In genomic region chr7:19002848-19003498, GRCm38 (mm10) we compare ENCODE assay signal across 8 mouse cellular contexts. TPM values are rescaled to one million over a fixed set of nuclear protein-coding genes. Genes with fewer than 3 reads are reported as not detected.
DNase-seq lines count a peak whose midpoint lies in the region; ATAC-seq and TF ChIP-seq lines count a peak whose summit lies in the region.

No protein-coding gene starts in this region.

- H3K4me2 ChIP-seq in forebrain, postnatal 0 days (ENCODE audit: low read depth): peak overlapping the region; percentile 71
- H3K4me2 ChIP-seq in lung, embryonic 15.5 days: peak overlapping the region; percentile 94

- H3K36me3 ChIP-seq in forebrain, postnatal 0 days (ENCODE audit: insufficient read depth): peaks cover 17% of the 10 kb centered on the region
- peaks cover 23% of the 10 kb centered on the region for H3K36me3 ChIP-seq in lung, embryonic 15.5 days

- peak; percentile 71 for ATAC-seq in forebrain, postnatal 0 days
- peak; percentile 41; the same call in 1 of the 2 replicates for ATAC-seq in lung, embryonic 15.5 days (ENCODE audit: borderline replicate concordance, extremely low read depth, low FRiP score, low TSS enrichment)

- no peaks in the 10 kb centered on the region for H3K9me3 ChIP-seq in forebrain, postnatal 0 days (ENCODE audit: low read length)
- no peaks in the 10 kb centered on the region for H3K9me3 ChIP-seq in lung, embryonic 15.5 days

- peak; percentile 93 for DNase-seq in NIH3T3 (ENCODE audit: low read depth)
- DNase-seq in cerebellum, adult 2 months: peak; percentile 80 to 89
- peak; percentile 92 for DNase-seq in forebrain, postnatal 0 days
- DNase-seq in heart, postnatal 36 days: peak; percentile 75 to 82
- peak; percentile 76 to 87 for DNase-seq in layer of hippocampus, adult 2 months (ENCODE audit: low spot score in 2 of 2)
- peak; percentile 48 for DNase-seq in ovary, postnatal 10 days (ENCODE audit: low spot score)
- DNase-seq in thymus, postnatal 25 days: peak; percentile 75

- H3K27me3 ChIP-seq in cerebellum, adult 2 months (ENCODE audit: control insufficient read depth, insufficient read depth, low read length): no peaks in the 10 kb centered on the region
- no peaks in the 10 kb centered on the region for H3K27me3 ChIP-seq in forebrain, postnatal 0 days (ENCODE audit: insufficient read depth, low read length)
- no peaks in the 10 kb centered on the region for H3K27me3 ChIP-seq in lung, embryonic 15.5 days

- intact Hi-C loops in heart, postnatal 36 days (cut with DNase I): loop anchor here (10.0 kb wide), 1 partner anchor 108 kb away; no protein-coding TSS in a partner anchor

- no peak for TF ChIP-seq POLR2A in cerebellum, adult 2 months (IDR thresholded peaks at IDR 0.05; ENCODE audit: borderline replicate concordance, insufficient read depth, low read length)

- TF ChIP-seq CTCF in cerebellum, adult 2 months (IDR thresholded peaks at IDR 0.05; ENCODE audit: borderline replicate concordance, insufficient read depth, low read depth, low read length): no peak
- TF ChIP-seq CTCF in forebrain, postnatal 0 days (IDR thresholded peaks at IDR 0.05; ENCODE audit: low read depth): no peak
- TF ChIP-seq CTCF in layer of hippocampus, adult 2 months (conservative IDR thresholded peaks at IDR 0.05): no peak

- H3K9ac ChIP-seq in forebrain, postnatal 0 days: peak overlapping the region; percentile 65
- H3K9ac ChIP-seq in lung, embryonic 15.5 days: peak overlapping the region; percentile 59

- peak overlapping the region; percentile 79 for H3K4me3 ChIP-seq in cerebellum, adult 2 months (replicated peaks; ENCODE audit: insufficient read depth, low read depth, low read length)
- H3K4me3 ChIP-seq in forebrain, postnatal 0 days (ENCODE audit: low read depth, low read length): peak overlapping the region; percentile 43
- peak overlapping the region; percentile 55 for H3K4me3 ChIP-seq in layer of hippocampus, adult 2 months
- H3K4me3 ChIP-seq in lung, embryonic 15.5 days: peak overlapping the region; percentile 42

- peak overlapping the region; percentile 94 for H3K27ac ChIP-seq in cerebellum, adult 2 months (ENCODE audit: insufficient read depth, low read length)
- H3K27ac ChIP-seq in forebrain, postnatal 0 days (ENCODE audit: low read depth, low read length): peak overlapping the region; percentile 67
- peak overlapping the region; percentile 95 for H3K27ac ChIP-seq in layer of hippocampus, adult 2 months
- H3K27ac ChIP-seq in lung, embryonic 15.5 days: peak overlapping the region; percentile 80

- 2% methylated on average over 17 of the region's 17 CpGs for WGBS in cerebellum, adult 2 months
- WGBS in forebrain, postnatal 0 days: 2% methylated on average over 17 of the region's 17 CpGs
- whole genome bisulfite sequencing in lung, embryonic 15.5 days: 2% methylated on average over 17 of the region's 17 CpGs

- peaks cover 18% of the 10 kb centered on the region for H3K4me1 ChIP-seq in cerebellum, adult 2 months (ENCODE audit: control insufficient read depth, insufficient read depth, low read length)
- H3K4me1 ChIP-seq in forebrain, postnatal 0 days (ENCODE audit: insufficient read depth): peaks cover 20% of the 10 kb centered on the region
- peaks cover 56% of the 10 kb centered on the region for H3K4me1 ChIP-seq in lung, embryonic 15.5 days

RNA-seq across cellular contexts. Expression of gene Irf2bp1, which starts 0.9 kb away (rescaled TPM):
- 37.7 and 41.5 TPM in 2 replicates for polyA plus RNA-seq in cerebellum, adult 2 months (2012; rRNA removed)
- 101 and 129 TPM in 2 replicates for total RNA-seq in forebrain, postnatal 0 days (2014; rRNA removed)
- polyA plus RNA-seq in forebrain, postnatal 0 days (2015; fragmentation: Nextera tagmentation; extraction: Ambion mirVana): 27.0 and 27.2 TPM in 2 replicates
- total RNA-seq in heart, postnatal 36 days (2021): 10 to 100 TPM; 19.6 to 23.0 TPM
- total RNA-seq in layer of hippocampus, adult 2 months (2021): 10 to 100 TPM; 52.7 to 56.3 TPM
- 23.5 and 25.2 TPM in 2 replicates for polyA plus RNA-seq in lung, embryonic 15.5 days (2015; fragmentation: Nextera tagmentation; extraction: Ambion mirVana)

RNA-seq across cellular contexts. Expression of gene Mypop, which starts 11.9 kb away (rescaled TPM):
- 52.6 and 55.3 TPM in 2 replicates for polyA plus RNA-seq in cerebellum, adult 2 months (2012; rRNA removed)
- 12.3 and 13.9 TPM in 2 replicates for total RNA-seq in forebrain, postnatal 0 days (2014; rRNA removed)
- polyA plus RNA-seq in forebrain, postnatal 0 days (2015; fragmentation: Nextera tagmentation; extraction: Ambion mirVana): 3.8 and 4.3 TPM in 2 replicates
- 1 to 10 TPM; 3.4 to 4.3 TPM for total RNA-seq in heart, postnatal 36 days (2021)
- total RNA-seq in layer of hippocampus, adult 2 months (2021): 10 to 100 TPM; 44.0 to 46.4 TPM
- 3.0 and 3.6 TPM in 2 replicates for polyA plus RNA-seq in lung, embryonic 15.5 days (2015; fragmentation: Nextera tagmentation; extraction: Ambion mirVana)

RNA-seq across cellular contexts. Expression of gene Nanos2, which starts 15.8 kb away (rescaled TPM):
- polyA plus RNA-seq in cerebellum, adult 2 months (2012; rRNA removed): 2.0 and 2.7 TPM in 2 replicates
- 1.5 and 2.0 TPM in 2 replicates for total RNA-seq in forebrain, postnatal 0 days (2014; rRNA removed)
- polyA plus RNA-seq in forebrain, postnatal 0 days (2015; fragmentation: Nextera tagmentation; extraction: Ambion mirVana): 0.49 and 0.76 TPM in 2 replicates
- total RNA-seq in heart, postnatal 36 days (2021): not detected
- total RNA-seq in layer of hippocampus, adult 2 months (2021): under 1 TPM; 0.54 to 0.66 TPM
- not detected in 2 replicates for polyA plus RNA-seq in lung, embryonic 15.5 days (2015; fragmentation: Nextera tagmentation; extraction: Ambion mirVana)

RNA-seq across cellular contexts. Expression of gene Foxa3, which starts 20.4 kb away (rescaled TPM):
- not detected in 2 replicates for polyA plus RNA-seq in cerebellum, adult 2 months (2012; rRNA removed)
- total RNA-seq in forebrain, postnatal 0 days (2014; rRNA removed): not detected in 2 replicates
- not detected in 2 replicates for polyA plus RNA-seq in forebrain, postnatal 0 days (2015; fragmentation: Nextera tagmentation; extraction: Ambion mirVana)
- total RNA-seq in heart, postnatal 36 days (2021): not detected
- not detected for total RNA-seq in layer of hippocampus, adult 2 months (2021)
- 2.2 and 2.4 TPM in 2 replicates for polyA plus RNA-seq in lung, embryonic 15.5 days (2015; fragmentation: Nextera tagmentation; extraction: Ambion mirVana)

RNA-seq across cellular contexts. Expression of gene Sympk, which starts 21.2 kb away (rescaled TPM):
- polyA plus RNA-seq in cerebellum, adult 2 months (2012; rRNA removed): 112 and 113 TPM in 2 replicates
- total RNA-seq in forebrain, postnatal 0 days (2014; rRNA removed): 70.3 and 73.8 TPM in 2 replicates
- 16.6 and 20.0 TPM in 2 replicates for polyA plus RNA-seq in forebrain, postnatal 0 days (2015; fragmentation: Nextera tagmentation; extraction: Ambion mirVana)
- 10 to 100 TPM; 85.2 to 86.8 TPM for total RNA-seq in heart, postnatal 36 days (2021)
- 100 to 1,000 TPM; 112 to 114 TPM for total RNA-seq in layer of hippocampus, adult 2 months (2021)
- 34.3 and 34.6 TPM in 2 replicates for polyA plus RNA-seq in lung, embryonic 15.5 days (2015; fragmentation: Nextera tagmentation; extraction: Ambion mirVana)

Comparison
In these comparisons a context has a peak if more than half of its experiments do, and no peak if none do; other contexts are left out.
1. Peak in every context shown above with its lines: DNase-seq, ATAC-seq, H3K4me3 ChIP-seq and H3K27ac ChIP-seq.